Mouse (Mus musculus) spleen, adult 2 months (tissue): ENCODE measurements around the gene Hfe. TPM values are rescaled to one million over a fixed set of nuclear protein-coding genes. Genes with fewer than 3 reads are reported as not detected.

ENCODE experiments used
- DNase-seq, 2 experiments: peaks; one replicate each; pipeline versions ENCODE4 v3.0.0 to v3.0.0-alpha.2; 2012 to 2021; ENCODE audit warnings: low spot score in 2 of 2, low read depth in 1 of 2
- H3K27ac ChIP-seq: fragments of 200-500 bp; 2 replicates; pipeline ENCODE4 v1.5.1; 2012; ENCODE audit warnings: low read length, inconsistent platforms; ENCODE audit not compliant: insufficient read depth
- H3K27me3 ChIP-seq: fragments of 200-500 bp; 2 replicates; pipeline ENCODE4 v1.6.1; 2012; ENCODE audit warnings: mild to moderate bottlenecking, moderate library complexity, low read length, inconsistent platforms; ENCODE audit not compliant: control insufficient read depth, insufficient read depth
- H3K36me3 ChIP-seq: fragments of 200-500 bp; 2 replicates; pipeline ENCODE4 v1.6.1; 2012; ENCODE audit warnings: mild to moderate bottlenecking, low read length, inconsistent platforms; ENCODE audit not compliant: control insufficient read depth, insufficient read depth
- H3K4me1 ChIP-seq: fragments of 200-500 bp; 2 replicates; pipeline ENCODE4 v1.6.1; 2011; ENCODE audit warnings: inconsistent platforms; ENCODE audit not compliant: control insufficient read depth, insufficient read depth, insufficient read length
- H3K4me3 ChIP-seq: fragments of 200-500 bp; 2 replicates; pipeline ENCODE4 v1.5.1; 2011; ENCODE audit warnings: mild to moderate bottlenecking, inconsistent platforms; ENCODE audit not compliant: insufficient read depth, insufficient read length; ENCODE audit errors: extremely low read depth
- CTCF ChIP-seq: fragments of 200-500 bp; IDR thresholded peaks from 2 replicates; pipeline ENCODE4 v1.5.1; 2011; ENCODE audit warnings: mild to moderate bottlenecking, inconsistent platforms; ENCODE audit not compliant: insufficient read depth, insufficient read length, insufficient replicate concordance; ENCODE audit errors: extremely low read depth
- POLR2A ChIP-seq: fragments of 200-500 bp; IDR thresholded peaks from 2 replicates; pipeline ENCODE4 v1.6.1; 2011; ENCODE audit warnings: low read depth, low read length, inconsistent platforms
- WGBS: fragments of 180-500 bp; shearing (Covaris S2); methylation state at CpG from one replicate; pipeline ENCODE4 v1.1.7; 2018; 5-methylcytosine and 5-hydroxymethylcytosine counted together
- polyA plus RNA-seq: library from polyadenylated mRNA; depleted of rRNA; stranded (reverse); fragments of >200 nt; gene quantifications from 2 replicates; pipeline ENCODE4 v1.2.3, GENCODE M21; 2012; rRNA removed

The Hfe gene
- polyA plus RNA-seq, result 20.7 and 26.1 TPM in 2 replicates

- no peaks in the 10 kb centered on the region for H3K36me3 ChIP-seq
- TF ChIP-seq CTCF, result no peak
- no peak; the same call in 1 of the 2 replicates for TF ChIP-seq POLR2A
- peak within 1 kb of the TSS; percentile 85 for H3K27ac ChIP-seq
- peak within 1 kb of the TSS; percentile 76 for H3K4me3 ChIP-seq
- H3K4me1 ChIP-seq, result peaks cover 6% of the 10 kb centered on the region; the same call in 1 of the 2 replicates
- no peaks in the 10 kb centered on the region for H3K27me3 ChIP-seq
- WGBS, result 4% methylated on average over 17 of the region's 17 CpGs
- peak; percentile 45 to 62 for DNase-seq
Measured at GRCm38 (mm10) chr13:23710374-23711089, at the start of gene Hfe. TSS of gene Hfe (minus strand) at chr13:23710854.

- H3K36me3 ChIP-seq, result no peaks in the 10 kb centered on the region
- DNase-seq, result no peak
- peak overlapping the region; percentile 40; the same call in 1 of the 2 replicates for H3K27ac ChIP-seq
- H3K4me3 ChIP-seq, result no peak overlapping the region
- peaks cover 2% of the 10 kb centered on the region; the same call in 1 of the 2 replicates for H3K4me1 ChIP-seq
- WGBS, result 55% methylated on average over 1 of the region's 1 CpGs
- H3K27me3 ChIP-seq, result no peaks in the 10 kb centered on the region
- TF ChIP-seq CTCF (no peak), POLR2A (no peak)
Measured at GRCm38 (mm10) chr13:23759916-23760239, 49.2 kb upstream of the Hfe start.

- Histone ChIP-seq H3K4me3 (no peak overlapping the region), H3K27ac (no peak overlapping the region), H3K4me1 (peaks cover 2% of the 10 kb centered on the region; the same call in 1 of the 2 replicates), H3K36me3 (no peaks in the 10 kb centered on the region), H3K27me3 (no peaks in the 10 kb centered on the region)
- WGBS, result 94% methylated on average over 3 of the region's 3 CpGs
- DNase-seq, result no peak
- no peak for TF ChIP-seq CTCF
Measured at GRCm38 (mm10) chr13:23759251-23759771, 48.7 kb upstream of the Hfe start.

GRCm38 (mm10) chr13:23757921-23758320, 47.3 kb upstream of the Hfe start:
- peaks cover 2% of the 10 kb centered on the region; the same call in 1 of the 2 replicates for H3K4me1 ChIP-seq
- 39% methylated on average over 3 of the region's 3 CpGs for WGBS
- TF ChIP-seq CTCF, result no peak
- TF ChIP-seq POLR2A, result no peak
- DNase-seq, result no peak
- H3K4me3 ChIP-seq, result no peak overlapping the region
- H3K27me3 ChIP-seq, result no peaks in the 10 kb centered on the region
- no peak overlapping the region for H3K27ac ChIP-seq
- H3K36me3 ChIP-seq, result no peaks in the 10 kb centered on the region

- H3K4me1 ChIP-seq, result peaks cover 2% of the 10 kb centered on the region; the same call in 1 of the 2 replicates
- DNase-seq, result no peak
- H3K4me3 ChIP-seq, result peak overlapping the region; percentile 53
- 1% methylated on average over 18 of the region's 23 CpGs for WGBS
- H3K27ac ChIP-seq, result peak overlapping the region; percentile 88
- TF ChIP-seq CTCF (no peak), POLR2A (no peak)
- no peaks in the 10 kb centered on the region for H3K36me3 ChIP-seq
- H3K27me3 ChIP-seq, result no peaks in the 10 kb centered on the region
Measured at GRCm38 (mm10) chr13:23757211-23757773, 46.6 kb upstream of the Hfe start.

- Histone ChIP-seq H3K4me3 (peak within 1 kb of the TSS; percentile 53), H3K27ac (peak within 1 kb of the TSS; percentile 88), H3K27me3 (no peaks in the 10 kb centered on the region), H3K36me3 (no peaks in the 10 kb centered on the region), H3K4me1 (peaks cover 2% of the 10 kb centered on the region; the same call in 1 of the 2 replicates)
- TF ChIP-seq POLR2A, result peak; percentile 89
- no peak for TF ChIP-seq CTCF
- peak; percentile 86 to 89 for DNase-seq
- under 1% methylated on average over 19 of the region's 22 CpGs for WGBS
Measured at GRCm38 (mm10) chr13:23756790-23757189, 46.1 kb upstream of the Hfe start, which contains the start of gene Hist1h4b. TSS of gene Hist1h4b (plus strand) at chr13:23757013.
